Mouse (Mus musculus) forebrain, embryonic 16.5 days (tissue): ENCODE data around the gene Pdlim3. TPM values are rescaled to one million over a fixed set of nuclear protein-coding genes. Genes with fewer than 3 reads are reported as not detected.
A peak's percentile ranks its signal among the peaks of the same experiment; 100 is the strongest.
"Not testable (repeated sequence)": the region's sequence is repeated elsewhere in the genome, so short reads cannot be mapped to it uniquely, and the experiment has no call there.

ENCODE experiments used
- ATAC-seq: fragments of 200-750 bp; cut with Nextera tagmentation; 2 replicates; pipeline ENCODE4 v1.8.0; 2017; ENCODE audit warnings: mild to moderate bottlenecking, moderate library complexity
- H3K27ac ChIP-seq: fragments of 300-500 bp; sonication (generic); 2 replicates; pipeline ENCODE4 v1.5.1; 2014; ENCODE audit warnings: low read length, control low read depth
- H3K27me3 ChIP-seq: fragments of 300-500 bp; sonication (generic); replicated peaks from 2 replicates; pipeline ENCODE4 v1.6.1; 2014; ENCODE audit warnings: low read length; ENCODE audit not compliant: control insufficient read depth, insufficient read depth
- H3K36me3 ChIP-seq: fragments of 300-500 bp; sonication (generic); 2 replicates; pipeline ENCODE4 v1.6.1; 2014; ENCODE audit not compliant: control insufficient read depth, insufficient read depth
- H3K4me1 ChIP-seq: fragments of 300-500 bp; sonication (generic); replicated peaks from 2 replicates; pipeline ENCODE4 v1.6.1; 2014; ENCODE audit warnings: low read length; ENCODE audit not compliant: control insufficient read depth, insufficient read depth
- H3K4me2 ChIP-seq: fragments of 300-500 bp; sonication (generic); 2 replicates; pipeline ENCODE4 v1.6.1; 2014; ENCODE audit warnings: mild to moderate bottlenecking, low read length, control low read depth
- H3K4me3 ChIP-seq: fragments of 300-500 bp; sonication (generic); replicated peaks from 2 replicates; pipeline ENCODE4 v1.5.1; 2014; ENCODE audit warnings: mild to moderate bottlenecking, low read length, control low read depth
- H3K9ac ChIP-seq: fragments of 300-500 bp; sonication (generic); replicated peaks from 2 replicates; pipeline ENCODE4 v1.6.1; 2014; ENCODE audit warnings: low read depth, low read length, control low read depth
- H3K9me3 ChIP-seq: fragments of 300-500 bp; sonication (generic); 2 replicates; pipeline ENCODE4 v1.6.1; 2016; ENCODE audit warnings: low read length; ENCODE audit not compliant: control insufficient read depth
- WGBS: fragments of 180-500 bp; shearing (Covaris S2); extraction: QIAGEN DNeasy Blood & Tissue Kit; methylation state at CpG from one replicate; pipeline ENCODE4 v1.1.7; 2014; 5-methylcytosine and 5-hydroxymethylcytosine counted together
- polyA plus RNA-seq: library from polyadenylated mRNA; unstranded; fragments of >200 nt; fragmentation: Nextera tagmentation; extraction: Ambion mirVana; gene quantifications from 2 replicates; pipeline ENCODE4 v1.2.1, GENCODE M21; 2015

The Pdlim3 gene
- polyA plus RNA-seq: 3.6 and 4.9 TPM in 2 replicates

- peaks cover 4% of the 10 kb centered on the region; the same call in 1 of the 2 replicates for H3K27me3 ChIP-seq
- H3K9me3 ChIP-seq: no peaks in the 10 kb centered on the region
- no peaks in the 10 kb centered on the region for H3K36me3 ChIP-seq
- 1% methylated on average over 22 of the region's 22 CpGs for WGBS
- peaks cover 14% of the 10 kb centered on the region for H3K4me1 ChIP-seq
- H3K4me2 ChIP-seq: peak within 1 kb of the TSS; percentile 52
- H3K27ac ChIP-seq: no peak within 1 kb of the TSS
- ATAC-seq: peak; percentile 55
- H3K9ac ChIP-seq: no peak within 1 kb of the TSS; the same call in 1 of the 2 replicates
- H3K4me3 ChIP-seq: peak within 1 kb of the TSS; percentile 32
Measured at GRCm38 (mm10) chr8:45885202-45885685, at the start of gene Pdlim3. Gene Pdlim3, plus strand, starts transcription at chr8:45885461.

GRCm38 (mm10) chr8:45843306-45843705 is 42.0 kb upstream of the Pdlim3 start:
- peaks cover 16% of the 10 kb centered on the region for H3K4me1 ChIP-seq
- no peaks in the 10 kb centered on the region for H3K9me3 ChIP-seq
- no peak overlapping the region for H3K4me3 ChIP-seq
- no peak overlapping the region for H3K9ac ChIP-seq
- no peaks in the 10 kb centered on the region for H3K36me3 ChIP-seq
- ATAC-seq: no peak
- no peaks in the 10 kb centered on the region for H3K27me3 ChIP-seq
- WGBS: 55% methylated on average over 5 of the region's 5 CpGs
- no peak overlapping the region for H3K27ac ChIP-seq
- no peak overlapping the region for H3K4me2 ChIP-seq

- H3K9me3 ChIP-seq: no peaks in the 10 kb centered on the region
- ATAC-seq: peak; percentile 96
- no peak overlapping the region for H3K9ac ChIP-seq
- no peak overlapping the region for H3K4me2 ChIP-seq
- H3K27ac ChIP-seq: no peak overlapping the region
- peaks cover 16% of the 10 kb centered on the region for H3K4me1 ChIP-seq
- H3K36me3 ChIP-seq: no peaks in the 10 kb centered on the region
- 18% methylated on average over 6 of the region's 6 CpGs for WGBS
- no peaks in the 10 kb centered on the region for H3K27me3 ChIP-seq
- no peak overlapping the region for H3K4me3 ChIP-seq
Measured at GRCm38 (mm10) chr8:45844097-45844885, 41.0 kb upstream of the Pdlim3 start.

GRCm38 (mm10) chr8:45844911-45845481 is 40.3 kb upstream of the Pdlim3 start:
- Histone ChIP-seq H3K4me1 (peaks cover 16% of the 10 kb centered on the region), H3K9me3 (no peaks in the 10 kb centered on the region), H3K9ac (no peak overlapping the region), H3K27ac (no peak overlapping the region), H3K36me3 (no peaks in the 10 kb centered on the region), H3K4me3 (no peak overlapping the region), H3K27me3 (no peaks in the 10 kb centered on the region), H3K4me2 (no peak overlapping the region)
- 68% methylated on average over 14 of the region's 14 CpGs for WGBS
- ATAC-seq: no peak

GRCm38 (mm10) chr8:45845906-45846305 is 39.4 kb upstream of the Pdlim3 start:
- WGBS: 67% methylated on average over 4 of the region's 4 CpGs

GRCm38 (mm10) chr8:45855118-45855517 is 30.1 kb upstream of the Pdlim3 start:
- WGBS: 91% methylated on average over 4 of the region's 4 CpGs
- no peak for ATAC-seq
- Histone ChIP-seq H3K9ac (no peak overlapping the region), H3K4me2 (no peak overlapping the region), H3K36me3 (no peaks in the 10 kb centered on the region), H3K27me3 (no peaks in the 10 kb centered on the region), H3K4me3 (no peak overlapping the region), H3K27ac (no peak overlapping the region), H3K4me1 (no peaks in the 10 kb centered on the region), H3K9me3 (no peaks in the 10 kb centered on the region)

More at GRCm38 (mm10) chr8:45845906-45846305, 39.4 kb upstream of the Pdlim3 start:
- no peak overlapping the region for H3K27ac ChIP-seq
- no peaks in the 10 kb centered on the region for H3K36me3 ChIP-seq
- H3K4me1 ChIP-seq: peaks cover 16% of the 10 kb centered on the region
- ATAC-seq: no peak
- no peak overlapping the region for H3K9ac ChIP-seq
- no peaks in the 10 kb centered on the region for H3K27me3 ChIP-seq
- no peak overlapping the region for H3K4me2 ChIP-seq
- H3K9me3 ChIP-seq: no peaks in the 10 kb centered on the region
- no peak overlapping the region for H3K4me3 ChIP-seq

- H3K9ac ChIP-seq: no peak overlapping the region
- no peak overlapping the region for H3K4me3 ChIP-seq
- 47% methylated on average over 5 of the region's 5 CpGs for WGBS
- no peaks in the 10 kb centered on the region for H3K9me3 ChIP-seq
- no peak overlapping the region for H3K27ac ChIP-seq
- H3K4me2 ChIP-seq: no peak overlapping the region
- no peaks in the 10 kb centered on the region for H3K27me3 ChIP-seq
- H3K36me3 ChIP-seq: no peaks in the 10 kb centered on the region
- no peak for ATAC-seq
- H3K4me1 ChIP-seq: no peaks in the 10 kb centered on the region
Measured at GRCm38 (mm10) chr8:45857734-45858133, 27.5 kb upstream of the Pdlim3 start.

- H3K27ac ChIP-seq: no peak overlapping the region
- no peak overlapping the region for H3K4me2 ChIP-seq
- no peaks in the 10 kb centered on the region for H3K36me3 ChIP-seq
- no peaks in the 10 kb centered on the region for H3K4me1 ChIP-seq
- WGBS: 42% methylated on average over 9 of the region's 9 CpGs
- H3K4me3 ChIP-seq: no peak overlapping the region
- no peaks in the 10 kb centered on the region for H3K27me3 ChIP-seq
- ATAC-seq: no peak
- no peak overlapping the region for H3K9ac ChIP-seq
- H3K9me3 ChIP-seq: no peaks in the 10 kb centered on the region
Measured at GRCm38 (mm10) chr8:45858391-45858790, 26.9 kb upstream of the Pdlim3 start.

GRCm38 (mm10) chr8:45871587-45871986 is 13.7 kb upstream of the Pdlim3 start:
- 92% methylated on average over 10 of the region's 11 CpGs for WGBS
- H3K4me2 ChIP-seq, H3K4me3 ChIP-seq, ATAC-seq, H3K27me3 ChIP-seq, H3K36me3 ChIP-seq, H3K9me3 ChIP-seq, H3K27ac ChIP-seq, H3K4me1 ChIP-seq, H3K9ac ChIP-seq: not testable (repeated sequence)
